Mouse (Mus musculus) mouse embryonic stem cell (cell line): ENCODE results near the gene Rnf216.
"Not testable (repeated sequence)": the region's sequence is repeated elsewhere in the genome, so short reads cannot be mapped to it uniquely, and the experiment has no call there.

ENCODE experiments used
- in situ Hi-C, 2 experiments: fragments of 300-500 bp; cut with MboI; formaldehyde crosslinking; loops; 1 replicate in 1 of 2; 3 replicates in 1 of 2; pipeline ENCODE4 v1.14.3; 2019 to 2020; ENCODE audit warnings: low sequenced_read_pairs in 2 of 2, low pct_unique_long_range_greater_than_20kb in 1 of 2, mixed read lengths in 1 of 2; ENCODE audit not compliant: unreplicated experiment in 1 of 2

The Rnf216 gene

GRCm38 (mm10) chr5:143112281-143113246 is at the start of gene Rnf216:
Gene Rnf216, minus strand, starts transcription at chr5:143112994.
- in situ Hi-C loops = no loop called here

DNA sequence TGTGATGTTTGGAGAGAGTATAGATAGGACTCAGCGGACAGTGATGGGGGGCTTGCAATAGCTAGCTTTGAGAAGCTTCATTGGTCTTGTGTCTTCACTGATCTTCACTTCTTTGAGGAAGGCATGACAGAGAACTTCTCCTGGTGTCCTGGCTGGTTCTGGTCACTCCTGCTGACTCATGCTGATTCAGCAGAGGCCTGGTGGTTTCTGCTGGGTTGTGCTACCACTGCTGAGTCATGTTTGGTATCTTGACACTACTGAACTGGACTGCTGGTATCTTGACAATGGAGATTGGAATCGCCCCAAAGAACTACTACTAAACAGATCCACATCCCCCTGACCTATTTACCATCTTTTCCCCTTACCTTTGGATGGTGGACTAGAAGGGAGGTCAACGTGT is 42.7 kb upstream of the Rnf216 start:
- in situ Hi-C loops = no loop called here

GRCm38 (mm10) chr5:143153756-143154155 is 41.0 kb upstream of the Rnf216 start:
- in situ Hi-C loops = no loop called here

DNA sequence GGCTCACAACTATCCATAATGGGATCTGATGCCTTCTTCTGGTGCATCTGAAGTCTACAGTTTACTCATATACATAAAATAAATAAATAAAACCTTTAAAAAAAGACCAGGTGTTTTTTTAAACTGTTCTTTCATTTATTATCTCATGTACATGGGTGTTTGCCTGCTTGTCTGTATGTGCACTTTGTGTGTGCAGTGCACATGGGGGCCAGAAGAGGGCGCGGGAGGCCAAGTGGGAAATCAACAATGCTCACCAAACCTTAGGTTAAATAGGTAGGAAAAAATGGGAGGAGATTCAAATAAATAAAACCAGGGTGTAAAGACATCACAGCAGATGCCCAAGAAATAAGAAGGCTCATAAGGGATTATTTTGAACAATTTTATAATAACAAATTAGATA is 37.2 kb upstream of the Rnf216 start:
- in situ Hi-C loops = no loop called here

DNA sequence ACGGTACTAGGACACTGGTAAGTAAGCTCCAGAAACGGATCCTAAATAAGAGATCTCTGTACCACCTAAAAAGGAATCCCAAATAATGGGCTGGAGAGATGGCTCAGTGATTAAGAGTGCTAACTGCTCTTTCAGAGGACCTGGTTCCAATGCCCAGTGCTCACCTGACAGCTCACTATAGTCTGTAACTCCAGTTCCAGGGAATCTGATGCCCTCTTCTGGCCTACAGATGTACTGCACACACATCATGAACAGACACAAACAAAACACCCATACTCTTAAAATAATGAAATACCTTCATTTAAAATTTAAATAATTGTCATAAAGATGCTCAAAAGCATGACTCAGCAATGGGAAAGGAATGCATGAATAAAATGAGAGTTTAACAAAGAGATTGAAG is 36.7 kb upstream of the Rnf216 start:
- in situ Hi-C loops = no loop called here

- in situ Hi-C loops = no loop called here
Observed at GRCm38 (mm10) chr5:143148661-143149060, 35.9 kb upstream of the Rnf216 start.

GRCm38 (mm10) chr5:143147481-143147880 is 34.7 kb upstream of the Rnf216 start, which contains the start of gene Olfr718-ps1:
Gene Olfr718-ps1, minus strand, starts transcription at chr5:143147581.
- in situ Hi-C loops = no loop called here

GRCm38 (mm10) chr5:143137580-143137979 is 24.8 kb upstream of the Rnf216 start:
- in situ Hi-C loops = no loop called here

- in situ Hi-C loops = no loop called here
Observed at GRCm38 (mm10) chr5:143135042-143135441, 22.2 kb upstream of the Rnf216 start.

- in situ Hi-C loops = not testable (repeated sequence)
Observed at GRCm38 (mm10) chr5:143134216-143135010, 21.6 kb upstream of the Rnf216 start.

- in situ Hi-C loops = no loop called here
Observed at GRCm38 (mm10) chr5:143132935-143133514, 20.2 kb upstream of the Rnf216 start.

DNA sequence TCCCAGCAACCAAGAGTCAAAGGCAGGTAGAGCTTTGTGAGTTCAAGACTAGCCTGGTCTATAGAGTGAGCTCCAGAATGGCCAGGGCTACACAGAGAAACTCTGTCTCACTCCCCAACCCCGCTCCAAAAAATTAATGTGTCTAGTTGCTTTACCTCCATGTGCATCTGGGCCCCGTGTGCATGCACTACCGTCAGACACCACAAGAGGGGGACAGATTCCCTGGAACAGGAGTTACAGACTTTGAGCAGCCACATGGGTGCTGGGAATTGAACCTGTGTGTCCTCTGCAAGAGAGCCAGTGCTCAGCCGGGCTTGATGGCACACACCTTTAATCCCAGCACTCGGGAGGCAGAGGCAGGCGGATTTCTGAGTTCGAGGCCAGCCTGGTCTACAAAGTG is 17.5 kb upstream of the Rnf216 start:
- in situ Hi-C loops = no loop called here

- in situ Hi-C loops = no loop called here
Observed at GRCm38 (mm10) chr5:143129101-143129500, 16.3 kb upstream of the Rnf216 start.

GRCm38 (mm10) chr5:143127837-143128236 is 15.0 kb upstream of the Rnf216 start:
- in situ Hi-C loops = no loop called here

DNA sequence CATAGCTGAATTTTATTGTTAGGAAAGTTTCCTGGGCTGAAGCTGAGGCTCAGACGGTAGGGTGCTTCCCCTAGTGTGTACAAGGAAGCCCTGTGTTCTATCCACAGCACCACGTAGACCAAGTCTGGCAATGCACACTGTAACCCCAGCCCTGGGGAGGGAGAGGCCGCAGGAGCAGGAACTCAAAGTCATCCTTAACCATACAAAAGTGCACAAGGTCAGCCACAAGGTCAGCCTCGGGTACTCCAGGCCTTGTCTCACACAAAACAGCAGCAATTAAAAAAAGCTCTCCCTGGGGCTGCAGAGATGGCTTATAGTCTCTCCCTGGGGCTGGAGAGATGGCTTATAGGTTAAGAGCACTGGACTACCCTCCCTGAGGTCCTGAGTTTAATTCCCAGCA is 14.1 kb upstream of the Rnf216 start:
- in situ Hi-C loops = no loop called here

DNA sequence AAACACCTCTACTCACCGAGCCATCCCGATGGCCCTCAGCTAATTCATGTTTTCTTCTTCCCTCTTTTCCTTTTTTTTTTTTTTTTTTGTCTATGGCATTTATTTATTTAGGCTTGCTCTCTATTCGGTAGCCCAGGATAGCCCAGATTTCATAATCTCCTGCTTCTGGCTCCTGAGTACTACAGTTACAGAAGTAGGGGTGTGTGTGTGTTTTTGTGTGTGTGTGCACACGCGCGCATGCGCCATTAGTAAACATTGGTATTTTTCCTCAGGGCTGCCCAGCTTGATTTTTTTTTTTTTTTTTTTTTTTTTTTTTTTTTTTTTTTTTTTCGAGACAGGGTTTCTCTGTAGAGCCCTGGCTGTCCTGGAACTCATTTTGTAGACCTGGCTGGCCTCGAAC is 13.3 kb upstream of the Rnf216 start:
- in situ Hi-C loops = no loop called here

- in situ Hi-C loops = no loop called here
Observed at GRCm38 (mm10) chr5:143125601-143126000, 12.8 kb upstream of the Rnf216 start.

- in situ Hi-C loops = no loop called here
Observed at GRCm38 (mm10) chr5:143124805-143125378, 12.1 kb upstream of the Rnf216 start.

DNA sequence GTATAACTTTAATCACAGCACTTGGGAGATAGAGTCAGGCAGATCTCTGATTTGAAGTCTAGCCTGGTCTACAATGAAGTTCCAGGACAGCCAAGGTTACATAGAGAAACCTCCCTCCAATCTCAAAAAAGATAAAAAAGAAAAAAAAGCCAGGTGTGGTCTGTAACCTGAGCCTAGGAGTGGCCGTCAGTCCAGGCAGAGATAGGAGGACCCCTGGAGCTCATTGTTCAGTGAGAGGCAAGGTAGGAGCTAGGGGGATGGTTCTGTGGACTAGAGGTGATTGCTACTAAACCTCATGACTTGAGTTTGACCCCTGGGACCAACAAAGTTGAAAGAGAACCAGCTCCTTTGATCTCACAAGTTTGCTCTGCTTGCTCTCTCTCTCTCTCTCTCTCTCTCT is 9.9 kb upstream of the Rnf216 start:
- in situ Hi-C loops = no loop called here
